Mouse (Mus musculus): Measurements from ENCODE around the gene Trib3. TPM values are rescaled to one million over a fixed set of nuclear protein-coding genes. Genes with fewer than 3 reads are reported as not detected.

Trib3 gene
- polyA plus RNA-seq, 1 experiment from 2014 or later, result 1.2 TPM

- Histone ChIP-seq H3K36me3 (ENCODE audit: control insufficient read depth, insufficient read depth, low read length) (no peaks in the 10 kb centered on the region), H3K9ac (replicated peaks; ENCODE audit: low read length) (no peak overlapping the region), H3K9me3 (ENCODE audit: control insufficient read depth, low read length) (no peaks in the 10 kb centered on the region), H3K4me3 (replicated peaks; ENCODE audit: low read depth, low read length) (no peak overlapping the region), H3K27me3 (ENCODE audit: control insufficient read depth, insufficient read depth, low read length) (no peaks in the 10 kb centered on the region), H3K4me2 (ENCODE audit: low read length) (no peak overlapping the region), H3K27ac (replicated peaks; ENCODE audit: low read depth, low read length) (no peak overlapping the region), H3K4me1 (ENCODE audit: control insufficient read depth, insufficient read depth, low read length) (peaks cover 5% of the 10 kb centered on the region; the same call in 1 of the 2 replicates)
- no peak for ATAC-seq (ENCODE audit: low FRiP score, low TSS enrichment)
- WGBS, result 87% methylated on average over 22 of the region's 22 CpGs
- DNase-seq, result no peak
Observed at GRCm38 (mm10) chr2:152339631-152340179, 4.1 kb downstream of the Trib3 start.

GRCm38 (mm10) chr2:152338319-152338718 lies 5.5 kb downstream of the Trib3 start:
- no peak for DNase-seq
- no peak for ATAC-seq (ENCODE audit: low FRiP score, low TSS enrichment)
- no peak overlapping the region for H3K9ac ChIP-seq (replicated peaks; ENCODE audit: low read length)
- no peaks in the 10 kb centered on the region for H3K9me3 ChIP-seq (ENCODE audit: control insufficient read depth, low read length)
- H3K4me1 ChIP-seq (ENCODE audit: control insufficient read depth, insufficient read depth, low read length), result no peaks in the 10 kb centered on the region
- H3K36me3 ChIP-seq (ENCODE audit: control insufficient read depth, insufficient read depth, low read length), result no peaks in the 10 kb centered on the region
- H3K27ac ChIP-seq (replicated peaks; ENCODE audit: low read depth, low read length), result no peak overlapping the region
- H3K4me2 ChIP-seq (ENCODE audit: low read length), result no peak overlapping the region
- H3K4me3 ChIP-seq (replicated peaks; ENCODE audit: low read depth, low read length), result no peak overlapping the region
- H3K27me3 ChIP-seq (ENCODE audit: control insufficient read depth, insufficient read depth, low read length), result no peaks in the 10 kb centered on the region
- whole genome bisulfite sequencing, result 83% methylated on average over 13 of the region's 13 CpGs

- no peak overlapping the region for H3K9ac ChIP-seq (replicated peaks; ENCODE audit: low read length)
- no peaks in the 10 kb centered on the region for H3K27me3 ChIP-seq (ENCODE audit: control insufficient read depth, insufficient read depth, low read length)
- no peaks in the 10 kb centered on the region for H3K9me3 ChIP-seq (ENCODE audit: control insufficient read depth, low read length)
- 91% methylated on average over 11 of the region's 11 CpGs for WGBS
- H3K4me2 ChIP-seq (ENCODE audit: low read length), result no peak overlapping the region
- H3K4me3 ChIP-seq (replicated peaks; ENCODE audit: low read depth, low read length), result no peak overlapping the region
- H3K27ac ChIP-seq (replicated peaks; ENCODE audit: low read depth, low read length), result no peak overlapping the region
- no peak for ATAC-seq (ENCODE audit: low FRiP score, low TSS enrichment)
- DNase-seq, result no peak
- H3K4me1 ChIP-seq (ENCODE audit: control insufficient read depth, insufficient read depth, low read length), result peaks cover 2% of the 10 kb centered on the region; the same call in 1 of the 2 replicates
- no peaks in the 10 kb centered on the region for H3K36me3 ChIP-seq (ENCODE audit: control insufficient read depth, insufficient read depth, low read length)
Observed at GRCm38 (mm10) chr2:152337591-152338212, 6.1 kb downstream of the Trib3 start.

GRCm38 (mm10) chr2:152336856-152337255 lies 7.0 kb downstream of the Trib3 start:
- WGBS, result 79% methylated on average over 1 of the region's 1 CpGs
- peaks cover 2% of the 10 kb centered on the region; the same call in 1 of the 2 replicates for H3K4me1 ChIP-seq (ENCODE audit: control insufficient read depth, insufficient read depth, low read length)
- no peak overlapping the region for H3K4me3 ChIP-seq (replicated peaks; ENCODE audit: low read depth, low read length)
- no peak overlapping the region for H3K4me2 ChIP-seq (ENCODE audit: low read length)
- H3K9ac ChIP-seq (replicated peaks; ENCODE audit: low read length), result no peak overlapping the region
- no peak overlapping the region for H3K27ac ChIP-seq (replicated peaks; ENCODE audit: low read depth, low read length)
- ATAC-seq (ENCODE audit: low FRiP score, low TSS enrichment) (no peak), DNase-seq (no peak)
- no peaks in the 10 kb centered on the region for H3K36me3 ChIP-seq (ENCODE audit: control insufficient read depth, insufficient read depth, low read length)
- no peaks in the 10 kb centered on the region for H3K27me3 ChIP-seq (ENCODE audit: control insufficient read depth, insufficient read depth, low read length)
- no peaks in the 10 kb centered on the region for H3K9me3 ChIP-seq (ENCODE audit: control insufficient read depth, low read length)

- H3K36me3 ChIP-seq (ENCODE audit: control insufficient read depth, insufficient read depth, low read length), result 0 out of 2 replicates have a peak, but pooled peaks cover 2% of the 10 kb centered on the region
- H3K4me3 ChIP-seq (replicated peaks; ENCODE audit: low read depth, low read length), result no peak overlapping the region
- ATAC-seq (ENCODE audit: low FRiP score, low TSS enrichment) (no peak), DNase-seq (no peak)
- H3K27ac ChIP-seq (replicated peaks; ENCODE audit: low read depth, low read length), result no peak overlapping the region
- no peaks in the 10 kb centered on the region for H3K9me3 ChIP-seq (ENCODE audit: control insufficient read depth, low read length)
- no peak overlapping the region for H3K9ac ChIP-seq (replicated peaks; ENCODE audit: low read length)
- peaks cover 16% of the 10 kb centered on the region for H3K4me1 ChIP-seq (ENCODE audit: control insufficient read depth, insufficient read depth, low read length)
- H3K4me2 ChIP-seq (ENCODE audit: low read length), result no peak overlapping the region
- no peaks in the 10 kb centered on the region for H3K27me3 ChIP-seq (ENCODE audit: control insufficient read depth, insufficient read depth, low read length)
- WGBS, result 53% methylated on average over 11 of the region's 11 CpGs
Observed at GRCm38 (mm10) chr2:152335289-152335820, 8.5 kb downstream of the Trib3 start.

GRCm38 (mm10) chr2:152333345-152334006 lies 10.4 kb downstream of the Trib3 start:
- no peak overlapping the region for H3K27ac ChIP-seq (replicated peaks; ENCODE audit: low read depth, low read length)
- H3K4me3 ChIP-seq (replicated peaks; ENCODE audit: low read depth, low read length), result no peak overlapping the region
- peaks cover 18% of the 10 kb centered on the region for H3K36me3 ChIP-seq (ENCODE audit: control insufficient read depth, insufficient read depth, low read length)
- ATAC-seq (ENCODE audit: low FRiP score, low TSS enrichment), result no peak
- no peak overlapping the region for H3K9ac ChIP-seq (replicated peaks; ENCODE audit: low read length)
- H3K27me3 ChIP-seq (ENCODE audit: control insufficient read depth, insufficient read depth, low read length), result no peaks in the 10 kb centered on the region
- 84% methylated on average over 4 of the region's 4 CpGs for WGBS
- H3K9me3 ChIP-seq (ENCODE audit: control insufficient read depth, low read length), result no peaks in the 10 kb centered on the region
- peaks cover 19% of the 10 kb centered on the region for H3K4me1 ChIP-seq (ENCODE audit: control insufficient read depth, insufficient read depth, low read length)
- no peak overlapping the region for H3K4me2 ChIP-seq (ENCODE audit: low read length)
- DNase-seq, result no peak

GRCm38 (mm10) chr2:152332101-152332825 lies 11.6 kb downstream of the Trib3 start, which contains the start of gene Rbck1:
Rbck1 (minus strand) TSS chr2:152332653.
- Histone ChIP-seq H3K9ac (replicated peaks; ENCODE audit: low read length) (peak within 1 kb of the TSS; percentile 90), H3K4me2 (ENCODE audit: low read length) (peak within 1 kb of the TSS; percentile 93), H3K27me3 (ENCODE audit: control insufficient read depth, insufficient read depth, low read length) (no peaks in the 10 kb centered on the region), H3K4me1 (ENCODE audit: control insufficient read depth, insufficient read depth, low read length) (peaks cover 19% of the 10 kb centered on the region), H3K27ac (replicated peaks; ENCODE audit: low read depth, low read length) (peak within 1 kb of the TSS; percentile 82), H3K36me3 (ENCODE audit: control insufficient read depth, insufficient read depth, low read length) (peaks cover 30% of the 10 kb centered on the region), H3K4me3 (replicated peaks; ENCODE audit: low read depth, low read length) (peak within 1 kb of the TSS; percentile 84), H3K9me3 (ENCODE audit: control insufficient read depth, low read length) (no peaks in the 10 kb centered on the region)
- ATAC-seq (ENCODE audit: low FRiP score, low TSS enrichment) (peak; percentile 96), DNase-seq (peak; percentile 92)
- WGBS, result under 1% methylated on average over 54 of the region's 54 CpGs

- Histone ChIP-seq H3K4me3 (replicated peaks; ENCODE audit: low read depth, low read length) (peak overlapping the region; percentile 84), H3K9ac (replicated peaks; ENCODE audit: low read length) (peak overlapping the region; percentile 90; the same call in 1 of the 2 replicates), H3K36me3 (ENCODE audit: control insufficient read depth, insufficient read depth, low read length) (peaks cover 44% of the 10 kb centered on the region), H3K27ac (replicated peaks; ENCODE audit: low read depth, low read length) (no peak overlapping the region), H3K27me3 (ENCODE audit: control insufficient read depth, insufficient read depth, low read length) (no peaks in the 10 kb centered on the region), H3K4me1 (ENCODE audit: control insufficient read depth, insufficient read depth, low read length) (peaks cover 19% of the 10 kb centered on the region), H3K9me3 (ENCODE audit: control insufficient read depth, low read length) (no peaks in the 10 kb centered on the region), H3K4me2 (ENCODE audit: low read length) (peak overlapping the region; percentile 93)
- ATAC-seq (ENCODE audit: low FRiP score, low TSS enrichment) (no peak), DNase-seq (no peak)
- WGBS, result 78% methylated on average over 7 of the region's 7 CpGs
Observed at GRCm38 (mm10) chr2:152330858-152331423, 12.9 kb downstream of the Trib3 start.

Data from midbrain, embryonic 14.5 days (tissue).